Mouse (Mus musculus) macrophage (primary cell): ENCODE measurements around the gene Olfr434. TPM values are rescaled to one million over a fixed set of nuclear protein-coding genes. Genes with fewer than 3 reads are reported as not detected.

Experiments used
- H3K27ac ChIP-seq: fragments of 350-480 bp; formaldehyde crosslinking; 2 replicates; pipeline ENCODE4 v1.9.0; 2021
- H3K36me3 ChIP-seq: fragments of 350-480 bp; formaldehyde crosslinking; 2 replicates; pipeline ENCODE4 v1.9.0; 2021; ENCODE audit errors: inconsistent target
- H3K4me3 ChIP-seq: fragments of 350-480 bp; formaldehyde crosslinking; 2 replicates; pipeline ENCODE4 v1.9.0; 2021; ENCODE audit errors: inconsistent target
- H3K79me2 ChIP-seq: fragments of 350-480 bp; formaldehyde crosslinking; 2 replicates; pipeline ENCODE4 v1.9.0; 2021; ENCODE audit errors: inconsistent target
- WGBS: methylation state at CpG from one replicate; pipeline ENCODE4 v1.1.7; 2026; ENCODE audit warnings: inconsistent platforms; ENCODE audit not compliant: missing documents; 5-methylcytosine and 5-hydroxymethylcytosine counted together
- polyA plus RNA-seq: library from polyadenylated mRNA; stranded (reverse); fragments of 250-400 nt; gene quantifications from 3 replicates; pipeline ENCODE4 v1.2.4, GENCODE M21; 2018; ENCODE audit warnings: inconsistent platforms

The Olfr434 gene
- polyA plus RNA-seq, 1 experiment from 2014 or later = not detected

DNA sequence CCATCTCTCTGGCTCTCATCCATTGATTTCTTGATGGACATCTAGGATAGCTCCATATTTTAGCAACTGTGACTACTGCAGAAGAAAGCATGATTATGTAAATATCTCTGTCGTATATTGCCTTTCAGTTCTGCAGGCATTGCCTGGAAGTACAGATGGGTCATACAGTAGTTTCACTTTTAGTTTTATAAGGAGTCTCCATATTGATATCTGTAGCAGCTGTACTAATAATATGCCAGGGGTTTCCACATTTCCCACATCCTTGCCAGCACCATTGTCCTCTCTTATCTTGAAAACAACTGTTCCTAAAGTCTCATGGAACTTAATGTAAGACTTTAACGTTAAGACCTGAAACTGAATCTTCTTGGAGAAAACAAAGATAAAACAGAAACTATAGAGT lies 47.9 kb downstream of the Olfr434 start:
- 7% methylated on average over 2 of the region's 2 CpGs for WGBS
- H3K4me3 ChIP-seq = no peak overlapping the region
- no peaks in the 10 kb centered on the region for H3K36me3 ChIP-seq
- H3K79me2 ChIP-seq = no peaks in the 10 kb centered on the region
- H3K27ac ChIP-seq = no peak overlapping the region

DNA sequence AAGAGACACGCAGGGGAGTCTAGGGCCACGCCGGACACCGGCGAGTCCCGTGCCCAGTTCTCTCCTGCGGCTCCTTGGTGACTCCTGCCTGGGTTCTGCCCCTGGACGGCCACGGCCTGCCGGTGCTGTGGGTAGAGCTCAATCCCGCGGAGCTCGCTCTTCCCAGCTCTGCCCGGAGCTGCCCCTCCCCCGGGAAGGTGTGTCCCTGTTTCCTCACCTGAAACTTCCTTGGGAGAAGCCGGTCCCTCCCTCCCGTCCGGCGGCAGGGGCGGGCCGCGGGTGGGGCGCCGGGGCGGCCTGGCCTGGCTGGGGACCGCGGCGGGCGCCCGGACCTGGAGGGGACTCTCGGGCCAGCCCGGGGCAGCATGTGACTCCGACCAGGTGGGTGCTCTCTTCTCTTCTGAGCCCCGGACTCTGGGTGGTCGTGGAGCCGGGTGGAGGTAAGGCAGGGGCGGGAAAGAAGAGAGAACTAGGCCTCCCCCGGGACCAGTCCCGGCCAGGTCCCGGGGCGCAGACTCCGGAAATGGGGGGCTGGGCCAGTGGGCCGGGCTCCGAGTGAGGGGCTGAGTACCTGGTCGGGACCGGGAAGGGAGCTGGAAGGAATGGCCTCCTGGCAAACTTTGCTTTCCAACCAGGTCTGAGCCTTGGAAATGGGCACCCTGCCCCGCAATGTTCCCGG lies 52.7 kb downstream of the Olfr434 start, which contains the start of gene Arhgef5:
Gene Arhgef5, plus strand, starts transcription at position 220 of the 679 bp plus-strand sequence.
- H3K27ac ChIP-seq = no peak within 1 kb of the TSS
- WGBS = 2% methylated on average over 48 of the region's 48 CpGs
- no peaks in the 10 kb centered on the region for H3K79me2 ChIP-seq
- H3K4me3 ChIP-seq = no peak within 1 kb of the TSS
- no peaks in the 10 kb centered on the region for H3K36me3 ChIP-seq

- no peaks in the 10 kb centered on the region for H3K36me3 ChIP-seq
- WGBS = 10% methylated on average over 8 of the region's 8 CpGs
- H3K79me2 ChIP-seq = no peaks in the 10 kb centered on the region
- no peak overlapping the region for H3K27ac ChIP-seq
- H3K4me3 ChIP-seq = no peak overlapping the region
Observed at GRCm38 (mm10) chr6:43266356-43266755, 53.5 kb downstream of the Olfr434 start.

Other genes starting within 250 kb of the Olfr434 start
- gene Olfr441, start 106.7 kb upstream of the Olfr434 start, polyA plus RNA-seq = not detected in 3 replicates
- gene Olfr237-ps1, start 66.5 kb upstream of the Olfr434 start, polyA plus RNA-seq = not detected in 3 replicates
- not detected in 3 replicates for gene Olfr437, start 49.7 kb upstream of the Olfr434 start, polyA plus RNA-seq
- not detected in 3 replicates for gene Olfr13, start 40.9 kb upstream of the Olfr434 start, polyA plus RNA-seq
- gene Olfr435, start 15.9 kb upstream of the Olfr434 start, polyA plus RNA-seq = not detected in 3 replicates
- not detected in 3 replicates for gene Olfr47, start 18.5 kb downstream of the Olfr434 start, polyA plus RNA-seq
- gene Arhgef5, start 52.6 kb downstream of the Olfr434 start, polyA plus RNA-seq = 0.04 to 0.11 TPM (median 0.11 TPM) in 3 replicates
- gene Nobox, start 96.5 kb downstream of the Olfr434 start, polyA plus RNA-seq = not detected in 3 replicates